Mouse (Mus musculus) frontal cortex, postnatal 36 days (tissue): ENCODE measurements at regions not wholly inside any gene's neighbourhood (a gene's known extent, or its start where the extent isn't known, plus 50 kb on each side); places are given as distances from the start of the nearest gene placed in this dataset.
A peak's percentile ranks its signal among the peaks of the same experiment; 100 is the strongest.

ENCODE experiments used
- DNase-seq, 2 experiments: peaks; one replicate each; pipeline ENCODE4 v3.0.0; 2022; ENCODE audit warnings: low spot score in 2 of 2

DNA sequence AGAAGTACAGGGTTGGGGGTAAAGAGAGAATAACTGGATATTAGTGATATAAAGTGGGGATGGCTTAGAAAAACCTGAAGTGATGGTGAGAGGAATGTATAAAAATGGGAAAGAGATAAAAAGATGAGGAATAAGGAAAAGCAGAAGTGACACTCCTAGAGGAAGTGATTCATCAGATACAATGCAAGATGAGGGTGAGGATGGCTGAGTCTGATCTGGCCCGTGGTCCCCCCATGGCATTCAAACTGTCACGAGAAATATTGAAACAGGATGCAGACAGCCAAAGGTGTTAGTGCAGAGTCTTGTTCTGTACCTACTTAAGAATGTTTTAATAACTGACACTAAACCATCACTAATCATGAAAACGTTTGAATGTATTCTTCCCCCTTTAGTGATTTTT, 56.2 kb upstream of the Kitl start:
- no peak for DNase-seq

DNA sequence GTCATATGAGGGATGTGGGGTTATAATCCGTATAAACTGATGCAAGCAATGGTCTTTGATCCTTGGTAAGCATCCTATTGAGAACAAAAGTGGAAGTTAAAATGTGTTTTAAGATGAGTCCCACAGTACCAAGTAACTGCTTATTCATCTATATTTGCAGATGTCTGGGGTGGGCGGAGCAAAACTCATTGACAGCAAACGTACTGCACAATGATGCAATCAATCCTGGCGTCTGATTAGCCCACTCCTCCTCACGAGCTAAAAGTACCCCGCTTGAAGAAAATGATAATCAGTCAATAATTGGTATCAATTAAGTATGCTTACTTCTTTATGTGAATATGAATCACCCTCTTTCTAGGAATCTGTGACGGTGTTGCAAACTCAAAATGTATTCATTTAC, 62.9 kb upstream of the Kitl start:
- no peak for DNase-seq

DNA sequence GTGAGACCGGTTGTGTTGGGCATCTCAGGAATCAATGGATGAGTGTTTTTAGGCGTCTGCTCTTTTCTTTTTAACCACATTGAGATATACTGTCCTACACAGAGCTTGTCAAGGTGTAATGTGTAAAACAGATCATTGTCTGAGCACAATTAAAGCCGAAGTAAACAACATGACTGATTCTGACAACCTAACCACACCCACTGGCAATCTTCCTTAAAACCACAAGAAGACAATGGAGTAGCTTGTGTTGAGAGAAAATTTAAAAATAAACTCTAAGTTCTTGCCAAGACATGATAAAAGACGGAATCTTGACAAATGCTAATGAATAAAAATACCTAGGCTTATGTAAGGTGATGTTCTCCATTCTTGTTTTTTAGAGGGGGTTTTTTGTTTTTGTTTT, 63.7 kb upstream of the Kitl start:
- no peak for DNase-seq

DNA sequence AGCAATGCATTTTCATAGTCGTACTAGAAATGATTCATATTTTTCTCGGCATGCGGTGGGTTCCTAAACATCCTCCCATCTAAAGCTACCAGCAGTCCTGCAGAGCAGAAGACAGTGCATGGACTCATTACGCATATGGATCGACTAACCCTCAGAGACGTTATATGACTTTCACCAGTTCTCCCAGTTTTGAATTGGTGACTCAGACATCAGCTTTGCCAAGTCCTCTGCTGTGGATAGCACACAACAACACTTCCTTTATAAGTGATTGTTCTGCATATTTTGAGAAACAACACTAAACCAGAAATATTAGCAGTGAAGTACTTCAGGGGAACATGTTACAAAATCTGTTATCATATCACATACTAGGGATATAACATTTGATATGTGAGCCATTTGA, 64.1 kb upstream of the Kitl start:
- peak in 1 of 2 experiments; percentile 7 for DNase-seq

DNA sequence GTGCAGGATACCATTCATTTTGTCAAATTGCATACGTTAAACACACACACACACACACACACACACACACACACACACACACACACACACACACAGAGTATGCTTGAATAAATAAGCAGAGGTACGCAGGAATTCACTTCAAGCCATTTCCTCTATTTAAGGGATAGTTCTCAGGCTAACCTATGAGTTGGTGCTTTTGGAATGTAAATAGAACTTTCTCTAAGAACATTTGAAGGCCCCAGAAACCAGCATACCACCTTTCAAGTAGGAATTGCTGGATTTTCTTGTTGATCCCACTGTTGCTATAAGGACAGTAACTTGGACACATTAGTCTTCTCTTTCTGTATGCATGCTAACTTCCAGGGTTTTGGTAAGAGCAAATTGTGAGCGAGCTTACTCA, 66.7 kb upstream of the Kitl start:
- DNase-seq, result no peak

DNA sequence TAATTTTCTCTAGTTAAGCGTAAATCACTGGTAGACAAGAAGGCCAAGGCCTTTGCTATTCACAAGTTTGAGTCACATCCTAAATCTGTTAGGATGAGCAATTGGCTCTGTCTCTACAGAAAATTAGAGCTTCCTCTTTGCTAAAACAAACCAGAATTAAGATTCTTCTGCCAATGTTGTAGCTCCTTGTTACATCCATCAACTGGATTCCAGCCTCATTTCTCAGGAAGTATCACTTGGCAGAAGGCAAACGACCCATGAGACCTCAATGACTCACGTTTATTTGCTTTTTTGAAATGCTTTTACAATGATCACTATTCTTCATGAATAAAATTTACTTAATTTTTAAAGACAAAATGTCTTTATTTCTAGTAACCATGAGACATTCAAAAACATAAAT, 70.0 kb upstream of the Kitl start:
- DNase-seq, result no peak

DNA sequence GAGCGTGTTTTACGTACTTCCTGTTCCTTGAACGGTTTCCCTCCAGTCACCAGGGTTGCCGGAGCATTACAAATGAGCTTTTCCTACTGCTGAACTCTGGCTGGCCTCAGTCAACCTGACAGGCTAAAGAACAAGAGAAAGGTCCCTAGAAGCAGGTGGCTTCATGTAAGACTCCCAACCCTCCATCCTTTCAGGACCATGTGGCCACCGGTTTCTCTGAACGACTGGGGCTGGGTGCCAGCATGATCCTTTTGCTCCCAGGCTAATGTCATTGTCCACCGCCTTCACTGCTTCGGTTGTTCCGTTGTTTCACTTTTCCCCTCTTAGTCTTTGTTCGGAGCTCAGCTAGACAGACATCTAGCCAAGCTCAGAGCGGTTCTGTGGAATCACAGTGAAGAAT, 73.8 kb upstream of the Kitl start:
- DNase-seq, result no peak

DNA sequence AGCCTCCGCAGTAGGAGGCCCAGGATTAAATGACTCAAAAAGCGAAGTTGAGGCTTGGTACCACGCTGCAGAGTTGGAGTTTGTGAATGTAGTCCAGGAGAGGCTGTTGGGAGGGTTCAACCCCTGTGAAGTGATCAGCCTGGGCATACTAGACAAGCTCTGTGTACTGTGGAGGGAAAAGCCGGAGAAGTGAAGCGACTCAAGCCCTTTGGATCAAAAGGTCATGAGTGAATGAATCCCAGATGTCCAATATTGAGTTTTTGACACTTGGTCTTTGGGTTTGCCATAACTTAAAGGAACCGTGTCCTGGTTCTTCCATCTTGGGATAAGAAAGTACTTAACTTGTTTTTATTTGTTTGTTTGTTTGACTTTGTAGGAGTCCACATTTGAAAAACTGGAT, 76.5 kb upstream of the Kitl start:
- no peak for DNase-seq

DNA sequence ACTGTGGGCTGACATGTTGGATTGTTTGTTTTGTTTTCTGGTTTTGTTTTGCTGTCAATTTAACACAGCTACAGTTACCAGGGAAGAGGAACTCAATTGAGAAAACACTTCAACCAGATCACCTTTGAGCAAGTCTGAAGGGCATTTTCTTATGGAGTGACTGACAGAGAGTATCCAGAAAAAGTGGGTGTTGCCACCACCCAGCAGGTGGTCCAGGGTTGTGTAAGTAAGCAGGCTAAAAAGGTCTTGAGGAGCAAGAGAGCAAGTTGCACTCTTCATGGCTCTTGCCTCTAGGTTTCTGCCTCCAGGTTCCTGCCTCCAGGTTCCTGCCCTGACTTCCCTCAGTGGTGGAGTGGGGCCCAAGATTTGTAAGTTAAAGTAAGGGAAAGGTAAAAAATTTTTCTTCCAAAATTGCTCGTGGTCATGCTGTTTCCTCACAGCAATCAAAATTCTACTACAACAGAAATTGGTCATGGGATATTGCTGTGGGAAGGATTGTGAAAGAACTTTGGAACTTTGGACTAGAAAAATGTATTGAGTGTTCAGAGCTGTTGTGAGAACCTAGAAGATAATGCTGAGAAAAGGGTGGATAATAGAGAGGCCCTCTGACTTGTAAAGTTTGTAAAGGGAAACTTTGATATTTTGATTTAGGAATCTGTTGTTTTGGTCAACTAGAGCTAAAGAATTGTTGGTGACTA, 77.4 kb upstream of the Kitl start:
- DNase-seq, result no peak

DNA sequence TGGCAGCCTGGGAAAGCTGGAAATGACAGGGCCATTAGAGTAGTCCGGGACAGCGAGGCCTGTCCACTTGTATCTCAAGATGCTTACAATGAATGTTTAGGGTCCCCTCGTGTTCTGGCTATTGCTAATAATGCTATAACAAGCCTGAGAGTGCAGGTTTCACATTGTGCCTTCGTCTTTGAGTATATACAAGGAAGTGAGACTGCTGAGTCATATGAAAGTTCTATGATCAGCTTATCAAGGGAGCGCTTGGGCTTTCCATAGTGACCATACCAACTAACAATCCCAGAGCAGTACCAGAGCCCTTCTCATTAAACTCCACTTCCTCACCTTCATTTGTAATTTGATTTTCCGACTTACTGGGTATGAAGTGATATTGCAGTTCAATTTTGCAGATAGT, 86.2 kb upstream of the Kitl start:
- no peak for DNase-seq

DNA sequence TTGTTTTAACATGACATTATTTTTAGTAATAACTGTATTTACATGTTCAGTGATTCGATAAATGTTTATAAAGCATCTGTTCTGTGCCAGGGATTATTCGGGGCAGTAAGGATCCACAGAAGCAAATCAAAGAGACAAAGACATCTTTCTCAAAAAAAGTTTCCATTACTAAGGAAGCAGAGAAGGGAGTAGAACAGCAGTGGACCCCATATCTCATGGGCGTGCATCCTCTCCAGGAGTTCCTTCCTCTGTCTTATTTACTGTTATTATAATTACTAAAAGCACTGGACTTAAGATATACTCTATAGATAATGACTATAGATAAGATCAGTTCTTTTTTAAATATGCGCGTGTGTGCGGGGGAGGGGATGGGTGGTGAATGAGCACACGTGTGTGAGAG, 87.5 kb upstream of the Kitl start:
- no peak for DNase-seq

DNA sequence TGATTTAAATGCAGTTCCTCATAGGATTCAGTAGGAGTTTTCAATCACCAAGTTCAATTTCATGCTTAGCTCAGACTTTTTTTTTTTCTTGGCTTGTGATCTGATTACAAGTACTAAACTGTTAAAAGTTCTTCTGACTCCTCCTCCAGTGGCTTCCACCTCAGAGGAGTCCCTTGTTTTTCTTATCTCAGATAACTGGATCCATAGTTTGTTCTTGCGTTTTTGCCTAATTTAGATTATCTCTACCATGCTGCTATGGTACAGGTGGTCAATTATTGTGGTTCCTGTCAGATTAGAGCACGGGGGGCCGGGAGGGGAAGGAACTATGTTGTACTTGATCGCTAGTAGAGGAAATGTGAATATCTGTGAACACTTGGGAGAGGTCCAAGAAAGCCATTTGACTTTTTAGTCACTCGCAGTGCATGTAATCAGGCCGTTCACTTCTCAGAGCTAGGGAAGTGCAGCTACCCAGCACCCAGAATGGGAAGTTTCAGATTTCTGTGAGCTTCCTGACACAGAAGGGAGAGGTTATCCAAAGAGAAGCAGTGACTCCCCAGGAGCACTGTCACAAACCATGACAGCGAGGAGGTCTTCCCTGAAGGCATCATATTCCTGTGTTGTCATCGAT, 89.0 kb upstream of the Kitl start:
- DNase-seq, result no peak

DNA sequence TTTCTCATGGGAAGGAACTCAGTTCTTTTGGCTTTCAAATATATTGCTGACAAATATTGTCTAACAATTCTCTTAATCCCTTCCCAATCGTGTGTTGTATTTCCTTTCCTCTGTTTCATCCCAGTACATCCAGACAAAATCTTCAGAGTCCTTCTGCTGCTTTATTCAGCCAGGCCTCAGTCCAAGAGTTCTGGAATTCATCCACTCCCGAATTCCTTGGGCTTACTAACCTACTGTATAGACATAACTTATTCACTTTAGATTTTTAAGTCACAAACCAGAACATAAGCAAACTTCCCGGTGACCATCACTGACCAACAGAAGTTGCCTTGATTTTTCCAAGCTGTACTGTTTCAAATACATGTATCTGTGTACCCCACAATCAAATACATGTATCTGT, 90.9 kb upstream of the Kitl start:
- DNase-seq, result no peak

DNA sequence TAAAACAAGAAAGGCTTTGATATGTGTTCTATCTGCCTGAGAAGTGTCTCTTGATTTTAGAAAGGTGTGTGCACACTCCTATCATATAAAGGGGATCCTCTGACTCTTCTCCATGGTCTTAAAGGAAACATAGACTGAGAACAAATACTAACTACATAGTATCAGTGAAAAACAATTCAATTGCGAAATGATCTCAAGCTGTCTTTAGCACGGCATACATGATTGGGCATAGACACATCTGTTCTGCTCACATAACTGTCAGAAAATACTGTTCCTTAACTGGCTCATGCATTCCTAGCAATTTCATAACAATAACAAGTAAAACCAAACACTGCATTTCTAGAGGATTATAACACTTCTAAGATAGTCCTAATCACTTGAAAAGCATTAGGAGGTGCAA, 95.5 kb upstream of the Kitl start:
- no peak for DNase-seq

DNA sequence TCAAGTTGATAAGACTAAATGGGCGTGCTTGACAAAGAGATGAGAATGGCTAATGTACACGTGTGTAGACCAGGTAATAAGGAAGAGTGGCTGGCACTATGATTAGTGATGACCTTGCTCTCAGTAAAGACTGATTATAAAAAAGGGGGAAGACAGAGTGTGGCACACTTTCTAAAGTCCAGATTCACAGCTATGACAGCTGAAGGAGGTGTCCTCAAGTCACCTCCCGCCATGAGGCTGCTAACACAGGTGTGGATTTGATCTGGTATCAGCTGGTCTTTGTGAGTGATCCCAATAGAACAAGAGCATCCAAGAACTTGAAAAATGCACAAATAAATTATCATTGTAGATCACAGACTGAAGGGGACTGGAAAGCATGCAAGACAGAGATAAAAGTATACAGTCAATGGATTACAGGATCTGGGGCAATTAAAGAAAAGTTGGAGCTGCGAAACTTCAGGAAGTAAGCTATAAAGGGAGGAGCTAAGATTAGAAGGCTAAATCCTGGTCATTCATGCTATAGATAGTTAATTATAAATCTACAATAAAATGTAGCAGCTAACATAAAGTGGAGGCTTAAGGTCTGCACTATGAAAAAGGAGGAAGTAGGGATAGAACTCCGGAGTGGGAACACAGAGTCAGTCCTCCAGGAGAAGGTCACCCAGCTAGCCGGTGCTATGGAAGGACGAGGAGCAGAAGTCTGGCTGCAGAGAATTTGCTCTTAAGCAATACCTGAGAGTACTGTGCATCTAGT, 96.7 kb upstream of the Kitl start:
- DNase-seq, result no peak

DNA sequence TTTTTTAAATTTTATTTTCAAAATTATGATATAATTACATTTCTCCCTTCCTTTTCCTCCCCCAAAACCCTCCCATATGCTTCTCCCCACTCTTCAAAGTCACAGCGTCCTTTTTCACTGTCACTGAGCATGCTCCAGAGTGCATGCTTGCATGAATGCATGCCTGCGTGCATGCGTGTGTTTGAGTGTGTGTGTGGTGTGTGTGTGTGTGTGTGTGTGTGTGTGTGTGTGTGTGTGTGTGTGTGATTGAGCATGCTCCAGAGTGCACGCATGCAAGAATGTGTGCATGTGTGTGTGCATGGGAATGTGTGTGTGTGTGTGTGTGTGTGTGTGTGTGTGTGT, 101.6 kb upstream of the Kitl start:
- DNase-seq, result no peak

DNA sequence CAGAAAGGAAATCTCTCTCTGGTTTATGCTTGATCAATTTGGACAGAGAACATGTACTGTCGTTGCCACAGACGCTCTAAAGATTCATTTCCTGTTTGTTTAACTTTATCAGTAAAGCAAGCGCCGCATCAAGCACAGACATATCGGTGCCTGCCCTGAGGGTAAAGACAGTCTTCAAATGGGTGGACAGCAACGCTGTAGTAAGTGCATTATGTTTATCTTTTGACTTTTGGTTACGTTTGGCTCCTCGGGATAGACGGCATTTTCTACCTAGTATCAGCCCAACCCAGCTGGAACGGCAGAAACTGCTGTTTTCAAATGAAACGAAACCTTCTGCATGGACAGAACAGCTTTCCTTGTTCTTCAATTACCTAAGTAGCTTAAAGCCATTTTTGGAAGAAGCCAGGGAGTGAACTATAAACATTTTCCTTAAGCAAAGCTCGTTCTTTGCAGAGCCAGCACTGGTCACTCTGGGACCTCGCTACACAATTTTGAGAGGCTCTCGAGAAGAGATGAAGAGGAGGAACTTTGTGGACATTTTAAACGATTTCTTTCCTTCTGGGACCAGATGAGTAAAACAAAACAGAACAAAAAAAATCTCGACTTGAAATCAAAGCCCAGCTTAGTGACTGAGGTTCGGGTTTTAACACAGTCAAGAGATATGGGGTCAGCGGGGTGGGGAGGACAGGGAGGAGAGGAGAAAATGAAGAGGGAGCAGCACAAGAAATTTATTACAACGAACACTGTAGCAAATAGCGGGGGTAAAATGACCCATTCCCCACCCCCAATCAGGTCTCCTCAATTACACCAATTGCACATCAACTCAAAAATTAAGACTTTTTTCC, 102.2 kb upstream of the Kitl start:
- DNase-seq, result peak in 1 of 2 experiments; percentile 3

DNA sequence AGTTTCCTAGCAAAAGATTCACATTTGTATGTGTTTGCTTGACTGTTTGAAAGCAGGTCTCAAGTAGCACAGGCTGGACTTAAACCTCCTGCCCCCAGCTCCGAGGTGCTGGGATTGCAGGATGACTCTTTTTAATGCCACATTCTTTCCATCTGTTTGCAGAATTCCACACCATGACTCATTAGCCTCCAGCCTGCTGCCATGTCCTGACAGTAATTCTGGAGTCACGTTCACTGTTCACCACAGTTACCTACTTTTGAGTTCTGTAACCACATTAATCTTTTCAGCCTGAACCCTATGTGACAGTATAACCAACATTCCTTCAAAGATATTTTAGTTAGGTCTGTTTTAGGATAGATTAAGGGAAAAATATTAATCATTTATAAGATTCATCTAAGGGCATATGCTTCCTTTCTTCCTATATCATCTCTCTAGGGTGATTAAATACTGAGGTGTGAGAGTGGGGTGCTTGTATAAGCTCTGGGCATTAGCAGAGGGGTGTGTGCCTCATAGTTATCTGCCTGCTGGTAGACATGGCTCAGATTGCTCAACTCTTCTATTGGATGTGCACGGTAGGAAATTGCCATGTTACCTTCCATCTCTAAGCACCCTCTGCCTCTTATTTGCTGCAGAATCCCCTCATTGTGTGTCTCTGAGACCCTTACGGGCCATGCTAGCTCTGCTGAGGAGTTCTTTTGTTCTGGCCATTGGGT, 105.3 kb upstream of the Kitl start:
- no peak for DNase-seq

DNA sequence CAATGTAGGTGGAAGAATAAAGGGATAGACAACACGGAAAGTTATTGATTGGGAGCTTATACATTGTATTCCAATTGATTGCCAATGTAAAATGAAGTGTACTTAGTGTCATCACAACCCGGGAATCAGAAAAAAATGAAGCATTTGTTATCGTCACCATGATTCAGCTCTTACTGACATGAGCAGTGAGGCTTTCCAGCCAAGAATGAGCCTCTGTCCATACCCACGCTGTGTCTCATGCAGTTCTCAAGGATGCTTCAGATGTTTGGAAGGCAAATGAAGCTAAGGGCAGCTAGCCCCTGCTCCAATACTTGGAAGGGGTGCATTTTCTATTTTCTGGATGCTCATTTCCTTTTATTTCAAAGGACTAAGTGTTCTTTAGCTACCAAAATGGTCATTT, 107.4 kb upstream of the Kitl start:
- no peak for DNase-seq

DNA sequence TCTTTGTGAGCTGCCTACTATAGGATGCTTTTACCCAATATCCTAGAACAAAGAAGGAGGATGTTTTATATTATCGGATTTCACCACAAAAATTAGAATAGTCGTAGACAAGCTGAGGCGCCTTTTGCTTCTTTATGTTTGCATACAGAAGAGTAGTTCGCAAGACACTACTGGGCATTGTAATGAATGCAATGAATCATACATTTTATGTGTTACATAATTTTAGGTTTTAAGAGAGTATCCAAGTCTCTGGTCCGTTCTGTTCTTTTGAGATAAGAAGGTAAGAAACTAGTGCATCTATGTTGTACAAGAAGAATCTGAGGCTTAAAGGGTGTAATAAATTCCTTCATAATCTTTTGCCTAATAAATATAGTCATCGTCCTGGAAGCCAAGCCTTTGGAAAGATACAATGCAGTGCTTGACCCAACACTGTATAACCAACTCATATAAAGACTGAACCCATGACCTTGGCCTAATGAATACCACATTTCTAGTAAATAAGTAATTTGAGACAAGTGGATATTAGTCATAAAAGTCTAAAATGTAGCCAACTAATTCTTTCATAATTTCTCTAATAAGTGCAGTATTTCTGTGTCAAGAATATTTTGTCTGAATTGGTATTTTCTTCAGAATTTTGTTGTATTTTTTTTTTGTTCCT, 108.5 kb upstream of the Kitl start:
- no peak for DNase-seq
